Mouse (Mus musculus): Measurements from ENCODE around the gene Gbp7. TPM values are rescaled to one million over a fixed set of nuclear protein-coding genes. Genes with fewer than 3 reads are reported as not detected.

The Gbp7 gene
- polyA plus RNA-seq, 1 experiment = not detected

DNA sequence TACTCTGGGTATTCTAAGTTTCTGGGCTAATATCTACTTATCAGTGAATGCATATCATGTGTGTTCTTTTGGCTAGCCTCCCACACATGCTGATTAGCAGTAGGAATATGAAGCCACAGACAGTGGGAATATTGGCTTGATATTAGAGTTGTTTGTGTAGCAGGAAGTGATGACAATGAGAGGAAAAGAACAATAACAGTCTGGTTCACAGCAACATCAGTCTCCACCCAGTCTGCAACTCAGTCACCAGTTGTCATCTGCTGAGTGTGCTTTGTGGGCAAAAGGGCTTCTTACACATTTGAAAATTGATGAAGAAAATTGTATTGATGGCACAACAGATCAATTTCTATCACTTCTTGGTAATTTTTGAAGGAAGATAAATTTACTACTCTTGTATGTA lies 57.2 kb downstream of the Gbp7 start:
- H3K4me1 ChIP-seq (ENCODE audit: control insufficient read depth, insufficient read depth, low read length) = no peaks in the 10 kb centered on the region
- TF ChIP-seq CTCF (IDR thresholded peaks at IDR 0.05; ENCODE audit: insufficient read depth, low read depth, low read length) = no peak
- no peak for TF ChIP-seq POLR2A (IDR thresholded peaks at IDR 0.05; ENCODE audit: insufficient read depth, low read depth, low read length)
- H3K27ac ChIP-seq (ENCODE audit: insufficient read depth, low read depth, low read length) = no peak overlapping the region
- H3K4me3 ChIP-seq (ENCODE audit: insufficient read depth, low read depth, low read length) = no peak overlapping the region

DNA sequence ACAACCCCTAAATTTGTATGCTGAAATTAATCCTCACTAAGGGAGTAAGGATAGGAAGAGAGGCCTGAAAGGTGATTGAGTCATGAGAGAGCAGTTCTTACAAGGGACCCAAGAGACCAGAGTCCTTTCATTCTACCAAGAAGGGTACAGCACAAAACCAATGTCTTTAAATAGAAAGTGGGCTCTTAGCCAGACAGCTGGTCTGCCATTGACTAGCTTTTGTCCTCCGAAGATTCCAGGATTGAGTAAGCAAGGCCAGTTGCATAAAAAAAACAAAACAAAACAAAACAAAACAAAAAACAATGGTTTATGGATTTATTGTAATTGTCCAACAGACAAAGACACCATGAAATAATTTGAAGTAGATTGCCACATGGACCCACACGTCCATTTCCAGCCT lies 58.7 kb downstream of the Gbp7 start:
- H3K27ac ChIP-seq (ENCODE audit: insufficient read depth, low read depth, low read length) = no peak overlapping the region
- no peak overlapping the region for H3K4me3 ChIP-seq (ENCODE audit: insufficient read depth, low read depth, low read length)
- TF ChIP-seq POLR2A (IDR thresholded peaks at IDR 0.05; ENCODE audit: insufficient read depth, low read depth, low read length) (no peak), CTCF (IDR thresholded peaks at IDR 0.05; ENCODE audit: insufficient read depth, low read depth, low read length) (no peak)
- H3K4me1 ChIP-seq (ENCODE audit: control insufficient read depth, insufficient read depth, low read length) = no peaks in the 10 kb centered on the region
- 56% methylated on average over 2 of the region's 2 CpGs for WGBS

DNA sequence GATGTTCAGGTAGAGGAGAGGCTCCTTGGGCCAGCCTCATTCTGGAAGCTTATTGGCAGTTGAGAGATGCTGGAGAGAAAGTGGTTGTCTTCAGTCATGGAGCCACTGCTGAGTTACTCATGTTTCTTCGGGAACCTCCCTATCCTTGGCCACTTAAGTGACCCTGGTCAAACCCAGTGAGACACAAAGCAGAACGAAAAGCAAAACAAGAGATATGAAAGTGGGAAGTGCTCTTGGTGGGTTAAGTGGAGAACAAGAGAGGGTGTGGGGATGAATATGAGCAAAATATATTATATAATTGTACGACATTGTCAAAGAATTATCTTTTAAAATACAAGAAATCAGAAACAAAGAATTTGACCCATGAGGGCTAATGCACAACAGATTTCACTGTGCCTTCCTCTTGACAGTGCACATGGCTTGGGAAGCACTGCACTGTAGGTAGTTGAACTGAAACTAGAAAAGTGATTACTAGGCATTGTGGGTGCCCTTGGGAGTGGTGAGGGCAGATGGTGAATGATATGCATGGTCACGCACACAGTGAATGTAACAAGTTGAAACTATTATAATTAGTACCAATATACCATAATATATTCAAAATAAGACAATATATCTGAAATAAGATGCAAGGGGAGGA lies 60.4 kb downstream of the Gbp7 start:
- no peak overlapping the region for H3K27ac ChIP-seq (ENCODE audit: insufficient read depth, low read depth, low read length)
- no peaks in the 10 kb centered on the region for H3K4me1 ChIP-seq (ENCODE audit: control insufficient read depth, insufficient read depth, low read length)
- WGBS = 93% methylated on average over 4 of the region's 4 CpGs
- TF ChIP-seq CTCF (IDR thresholded peaks at IDR 0.05; ENCODE audit: insufficient read depth, low read depth, low read length) = no peak
- TF ChIP-seq POLR2A (IDR thresholded peaks at IDR 0.05; ENCODE audit: insufficient read depth, low read depth, low read length) = no peak
- H3K4me3 ChIP-seq (ENCODE audit: insufficient read depth, low read depth, low read length) = no peak overlapping the region

DNA sequence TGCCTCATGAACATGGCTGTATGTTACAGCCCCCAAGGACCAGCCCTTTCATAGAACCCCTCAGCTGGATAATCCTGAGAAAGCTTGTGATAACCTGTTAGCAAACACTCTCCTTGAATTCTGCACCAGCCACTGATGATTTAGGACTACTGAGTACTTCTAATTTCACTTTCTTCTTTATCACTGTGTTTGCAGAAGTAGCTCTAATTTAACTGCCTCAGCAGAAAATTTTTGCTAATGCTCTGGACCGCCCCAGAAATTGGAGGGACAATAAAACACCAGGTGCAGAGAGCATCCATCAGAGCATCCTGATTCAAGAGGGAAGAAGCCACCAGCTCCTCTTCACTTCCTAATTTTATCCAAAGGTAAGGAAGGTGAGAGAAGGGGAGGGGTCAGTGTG lies 64.4 kb downstream of the Gbp7 start, which contains the start of gene Gbp2b:
TSS of gene Gbp2b (plus strand) at position 301 of the 400 bp plus-strand sequence.
- no peak within 1 kb of the TSS for H3K27ac ChIP-seq (ENCODE audit: insufficient read depth, low read depth, low read length)
- WGBS = 86% methylated on average over 1 of the region's 1 CpGs

DNA sequence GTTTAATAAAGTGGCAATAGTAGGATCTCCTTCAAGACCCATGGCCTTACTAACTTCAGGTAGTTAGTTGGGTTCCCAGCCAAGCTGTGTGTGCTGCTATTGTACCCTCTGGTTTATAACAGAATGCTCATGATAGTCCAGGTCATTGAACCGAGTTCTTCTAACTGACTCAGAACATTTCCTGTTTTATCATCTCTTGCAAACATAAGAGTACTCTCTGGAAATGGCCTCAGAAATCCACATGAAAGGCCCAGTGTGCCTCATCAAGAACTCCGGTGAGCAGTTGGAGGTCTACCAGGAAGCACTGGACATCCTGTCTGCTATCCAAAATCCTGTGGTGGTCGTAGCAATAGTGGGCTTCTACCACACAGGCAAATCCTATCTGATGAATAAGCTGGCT lies 67.8 kb downstream of the Gbp7 start:
- Histone ChIP-seq H3K4me3 (ENCODE audit: insufficient read depth, low read depth, low read length) (no peak overlapping the region), H3K4me1 (ENCODE audit: control insufficient read depth, insufficient read depth, low read length) (no peaks in the 10 kb centered on the region), H3K27ac (ENCODE audit: insufficient read depth, low read depth, low read length) (no peak overlapping the region)
- WGBS = 81% methylated on average over 3 of the region's 3 CpGs
- TF ChIP-seq CTCF (IDR thresholded peaks at IDR 0.05; ENCODE audit: insufficient read depth, low read depth, low read length) = no peak
- TF ChIP-seq POLR2A (IDR thresholded peaks at IDR 0.05; ENCODE audit: insufficient read depth, low read depth, low read length) = no peak

More for the DNA sequence above, 64.4 kb downstream of the Gbp7 start, which contains the start of gene Gbp2b:
- TF ChIP-seq POLR2A (IDR thresholded peaks at IDR 0.05; ENCODE audit: insufficient read depth, low read depth, low read length) (no peak), CTCF (IDR thresholded peaks at IDR 0.05; ENCODE audit: insufficient read depth, low read depth, low read length) (no peak)
- no peak within 1 kb of the TSS for H3K4me3 ChIP-seq (ENCODE audit: insufficient read depth, low read depth, low read length)
- no peaks in the 10 kb centered on the region for H3K4me1 ChIP-seq (ENCODE audit: control insufficient read depth, insufficient read depth, low read length)

Other genes starting within 250 kb of the Gbp7 start
- not detected in 2 replicates for gene Pdlim5, start 134.6 kb upstream of the Gbp7 start, polyA plus RNA-seq (2012; ENCODE audit: insufficient read depth, insufficient read length, low replicate concordance, missing spikeins)
- gene Gbp5, start 36.4 kb upstream of the Gbp7 start, polyA plus RNA-seq (2012; ENCODE audit: insufficient read depth, insufficient read length, low replicate concordance, missing spikeins) = not detected in 2 replicates
- gene Gbp3, start 29.7 kb downstream of the Gbp7 start, polyA plus RNA-seq (2012; ENCODE audit: insufficient read depth, insufficient read length, low replicate concordance, missing spikeins) = not detected in 2 replicates
- gene Gbp2b, start 64.5 kb downstream of the Gbp7 start, polyA plus RNA-seq (2012; ENCODE audit: insufficient read depth, insufficient read length, low replicate concordance, missing spikeins) = not detected in 2 replicates
- not detected in 2 replicates for gene Gbp2, start 90.3 kb downstream of the Gbp7 start, polyA plus RNA-seq (2012; ENCODE audit: insufficient read depth, insufficient read length, low replicate concordance, missing spikeins)
- not detected in 2 replicates for gene Kyat3, start 170.7 kb downstream of the Gbp7 start, polyA plus RNA-seq (2012; ENCODE audit: insufficient read depth, insufficient read length, low replicate concordance, missing spikeins)
- gene Gtf2b, start 234.7 kb downstream of the Gbp7 start, polyA plus RNA-seq (2012; ENCODE audit: insufficient read depth, insufficient read length, low replicate concordance, missing spikeins) = not detected in 2 replicates

Measured in olfactory bulb, adult 2 months (tissue).